Mouse (Mus musculus): ENCODE data around the gene Gas2l1. TPM values are rescaled to one million over a fixed set of nuclear protein-coding genes. Genes with fewer than 3 reads are reported as not detected.

The Gas2l1 gene
- polyA plus RNA-seq (2016; fragmentation: Nextera tagmentation; extraction: Ambion mirVana), result 27.0 and 34.4 TPM in 2 replicates

GRCm38 (mm10) chr11:5065056-5065821 is at the start of gene Gas2l1:
TSS of gene Gas2l1 (minus strand) at chr11:5065327.
- DNase-seq (ENCODE audit: low spot score), result peak; percentile 93
- peak within 1 kb of the TSS; percentile 86 for H3K27ac ChIP-seq
- peaks cover 43% of the 10 kb centered on the region for H3K4me1 ChIP-seq
- WGBS, result 1% methylated on average over 50 of the region's 50 CpGs
- H3K9me3 ChIP-seq, result peaks cover 2% of the 10 kb centered on the region; the same call in 1 of the 2 replicates
- peaks cover 45% of the 10 kb centered on the region for H3K27me3 ChIP-seq (ENCODE audit: insufficient read depth, poor library complexity, severe bottlenecking)
- peak within 1 kb of the TSS; percentile 77 for H3K4me3 ChIP-seq
- peaks cover 35% of the 10 kb centered on the region for H3K36me3 ChIP-seq

DNA sequence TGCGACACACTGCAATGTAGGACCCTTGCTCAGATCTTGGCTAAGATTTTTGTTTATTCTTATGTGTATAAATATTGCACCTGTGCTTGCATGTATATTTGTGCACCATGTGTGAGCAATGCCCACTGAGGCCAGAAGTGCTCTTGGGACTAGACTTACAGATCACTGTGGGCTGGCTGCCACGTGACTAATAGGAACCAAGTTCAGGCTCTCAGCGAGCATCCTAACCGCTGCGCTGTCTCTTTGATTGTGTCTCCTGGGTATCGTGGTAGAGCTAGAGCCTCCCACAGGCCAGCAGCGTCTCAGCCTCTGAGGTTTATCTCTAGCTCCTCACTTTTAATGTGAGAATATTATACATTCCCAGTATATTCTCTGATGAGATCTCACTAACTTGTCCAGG is 48.5 kb upstream of the Gas2l1 start:
- no peak for DNase-seq (ENCODE audit: low spot score)
- Histone ChIP-seq H3K9me3 (no peaks in the 10 kb centered on the region), H3K27me3 (ENCODE audit: insufficient read depth, poor library complexity, severe bottlenecking) (no peaks in the 10 kb centered on the region), H3K4me3 (no peak overlapping the region), H3K27ac (no peak overlapping the region), H3K4me1 (peaks cover 12% of the 10 kb centered on the region), H3K36me3 (no peaks in the 10 kb centered on the region)
- 75% methylated on average over 7 of the region's 7 CpGs for WGBS

GRCm38 (mm10) chr11:5109441-5109840 is 44.3 kb upstream of the Gas2l1 start:
- H3K4me3 ChIP-seq, result no peak overlapping the region
- DNase-seq (ENCODE audit: low spot score), result no peak
- H3K36me3 ChIP-seq, result peaks cover 10% of the 10 kb centered on the region; the same call in 1 of the 2 replicates
- peaks cover 9% of the 10 kb centered on the region for H3K4me1 ChIP-seq
- H3K9me3 ChIP-seq, result no peaks in the 10 kb centered on the region
- H3K27ac ChIP-seq, result no peak overlapping the region
- 56% methylated on average over 8 of the region's 8 CpGs for WGBS
- H3K27me3 ChIP-seq (ENCODE audit: insufficient read depth, poor library complexity, severe bottlenecking), result no peaks in the 10 kb centered on the region

DNA sequence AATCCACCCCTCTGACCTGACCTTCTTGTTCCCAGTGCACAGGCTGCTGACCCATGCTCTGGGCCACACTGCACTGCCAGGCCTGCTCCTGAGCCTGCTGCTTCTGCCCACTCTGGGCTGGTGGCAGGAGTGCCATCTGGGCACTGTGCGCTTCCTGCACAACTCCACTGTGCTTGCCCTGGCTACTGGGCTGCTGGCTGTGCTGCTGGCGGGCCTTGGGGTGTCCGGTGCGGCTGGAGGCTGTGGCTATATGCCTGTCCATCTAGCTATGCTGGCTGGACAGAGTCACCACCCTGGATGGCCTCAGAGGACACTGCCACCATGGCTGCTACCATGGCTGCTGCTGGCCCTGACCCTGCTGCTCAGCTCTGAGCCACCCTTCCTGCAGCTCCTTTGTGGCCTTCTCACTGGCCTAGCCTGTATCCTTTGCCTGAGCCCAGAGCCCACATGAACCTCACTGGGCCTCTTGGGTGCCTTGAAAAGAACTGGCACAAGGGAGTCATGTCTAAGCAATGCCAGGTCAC is 38.9 kb upstream of the Gas2l1 start:
- Histone ChIP-seq H3K27ac (0 out of 2 replicates have a peak overlapping the region, but pooled peaks have one; percentile 49), H3K27me3 (ENCODE audit: insufficient read depth, poor library complexity, severe bottlenecking) (no peaks in the 10 kb centered on the region), H3K4me1 (peaks cover 16% of the 10 kb centered on the region), H3K36me3 (peaks cover 31% of the 10 kb centered on the region), H3K4me3 (no peak overlapping the region), H3K9me3 (no peaks in the 10 kb centered on the region)
- DNase-seq (ENCODE audit: low spot score), result no peak
- WGBS, result 95% methylated on average over 4 of the region's 4 CpGs

GRCm38 (mm10) chr11:5102384-5102783 is 37.3 kb upstream of the Gas2l1 start:
- Histone ChIP-seq H3K4me3 (no peak overlapping the region), H3K9me3 (no peaks in the 10 kb centered on the region), H3K27me3 (ENCODE audit: insufficient read depth, poor library complexity, severe bottlenecking) (no peaks in the 10 kb centered on the region), H3K27ac (no peak overlapping the region), H3K4me1 (peaks cover 17% of the 10 kb centered on the region), H3K36me3 (peaks cover 31% of the 10 kb centered on the region)
- 81% methylated on average over 7 of the region's 7 CpGs for WGBS
- DNase-seq (ENCODE audit: low spot score), result no peak

DNA sequence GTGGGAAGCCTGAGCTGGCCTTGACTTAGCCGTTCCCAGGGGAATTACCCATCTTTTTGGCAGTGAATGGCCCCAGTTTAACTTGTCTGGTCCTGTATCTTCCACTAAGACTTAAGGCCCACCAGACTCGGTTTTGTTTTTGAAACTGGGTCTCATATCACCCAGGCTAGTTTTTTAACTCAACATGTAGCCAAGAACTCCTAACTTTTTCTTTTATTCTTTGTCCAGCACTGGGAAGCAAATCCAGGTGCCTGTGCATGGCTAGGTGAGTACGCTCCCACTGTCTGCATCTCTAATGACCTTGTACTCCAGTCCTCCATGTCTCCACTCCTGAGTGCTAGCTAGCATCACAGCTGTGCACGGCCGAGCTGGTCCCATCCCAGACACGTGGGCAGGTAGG is 36.5 kb upstream of the Gas2l1 start:
- Histone ChIP-seq H3K27me3 (ENCODE audit: insufficient read depth, poor library complexity, severe bottlenecking) (no peaks in the 10 kb centered on the region), H3K4me3 (no peak overlapping the region), H3K36me3 (peaks cover 31% of the 10 kb centered on the region), H3K27ac (no peak overlapping the region), H3K9me3 (no peaks in the 10 kb centered on the region), H3K4me1 (peaks cover 23% of the 10 kb centered on the region)
- 83% methylated on average over 6 of the region's 6 CpGs for WGBS
- DNase-seq (ENCODE audit: low spot score), result no peak

DNA sequence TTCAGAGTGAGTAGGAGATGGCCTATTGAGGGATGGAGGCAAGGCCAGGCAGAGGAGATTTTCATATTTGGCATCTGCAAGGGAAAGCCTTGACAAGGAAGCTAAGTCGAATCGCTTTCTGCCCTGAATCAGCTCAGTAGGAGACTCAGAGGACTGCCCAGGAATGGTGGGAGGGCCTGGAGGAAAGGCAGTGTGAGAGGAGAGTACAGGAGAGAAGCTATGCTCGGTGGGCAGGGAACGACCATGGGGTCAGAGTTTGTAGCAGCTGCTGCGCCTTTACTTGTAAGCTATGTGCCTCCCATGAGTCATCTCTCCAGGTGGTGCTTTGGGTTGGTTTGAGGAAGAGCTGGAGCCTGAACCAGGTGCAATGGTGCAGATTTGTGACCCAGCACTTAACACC is 35.7 kb upstream of the Gas2l1 start:
- WGBS, result 67% methylated on average over 5 of the region's 5 CpGs
- Histone ChIP-seq H3K36me3 (peaks cover 33% of the 10 kb centered on the region), H3K27me3 (ENCODE audit: insufficient read depth, poor library complexity, severe bottlenecking) (no peaks in the 10 kb centered on the region), H3K4me1 (peaks cover 27% of the 10 kb centered on the region), H3K9me3 (no peaks in the 10 kb centered on the region), H3K27ac (0 out of 2 replicates have a peak overlapping the region, but pooled peaks have one; percentile 100), H3K4me3 (peak overlapping the region; percentile 99)
- DNase-seq (ENCODE audit: low spot score), result no peak

GRCm38 (mm10) chr11:5100283-5100682 is 35.2 kb upstream of the Gas2l1 start:
- Histone ChIP-seq H3K4me1 (peaks cover 27% of the 10 kb centered on the region), H3K9me3 (no peaks in the 10 kb centered on the region), H3K27ac (peak overlapping the region; percentile 100), H3K27me3 (ENCODE audit: insufficient read depth, poor library complexity, severe bottlenecking) (no peaks in the 10 kb centered on the region), H3K36me3 (peaks cover 28% of the 10 kb centered on the region), H3K4me3 (peak overlapping the region; percentile 99)
- no peak for DNase-seq (ENCODE audit: low spot score)
- 3% methylated on average over 7 of the region's 7 CpGs for WGBS

- WGBS, result under 1% methylated on average over 31 of the region's 31 CpGs
These were observed 34.6 kb upstream of the Gas2l1 start for GRCm38 (mm10) chr11:5099576-5100183.

DNA sequence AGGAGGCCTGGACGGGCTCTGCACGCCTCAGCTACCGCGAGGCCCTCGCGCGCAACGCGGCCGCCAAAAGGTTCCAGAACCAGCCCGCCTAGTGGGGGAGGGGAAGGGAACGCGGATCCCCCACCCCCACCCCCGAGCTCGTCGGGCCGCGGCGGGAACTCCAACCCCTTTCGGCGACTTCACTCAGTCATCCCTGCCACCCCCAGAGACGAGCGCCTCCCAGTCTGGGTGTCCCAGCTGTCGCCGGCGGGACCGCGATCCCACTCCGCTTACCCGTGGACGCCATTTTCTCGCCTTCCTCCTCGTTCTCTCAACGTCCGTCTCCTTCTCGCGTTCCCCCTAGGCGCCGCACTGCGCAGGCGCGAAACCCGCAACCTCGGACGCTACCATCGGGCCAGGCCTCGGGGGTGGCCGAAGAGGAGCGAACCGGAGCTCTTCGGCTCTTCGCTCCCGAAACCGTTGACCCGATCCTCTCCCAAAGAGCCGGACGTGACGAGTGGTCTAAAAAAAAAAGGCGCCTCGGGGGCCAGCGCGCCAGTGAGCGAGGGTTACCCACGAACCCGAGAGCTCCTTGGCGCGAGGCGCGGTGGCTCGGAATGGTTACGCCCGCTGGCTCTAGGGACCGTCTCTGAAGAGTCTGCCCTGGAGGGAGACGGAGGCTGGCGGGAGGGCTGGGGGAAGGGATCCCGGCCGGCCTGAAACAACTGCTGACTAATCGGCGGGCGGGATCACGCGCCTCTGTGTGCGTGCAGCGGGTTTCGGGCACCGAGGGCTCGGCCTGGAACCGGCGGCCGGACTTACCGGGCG is 33.8 kb upstream of the Gas2l1 start, which contains the start of the genes Rhbdd3 and Ewsr1:
Gene Rhbdd3, plus strand, starts transcription at position 191 of the 807 bp plus-strand sequence.
Gene Ewsr1, minus strand, starts transcription at position 531 of the 807 bp plus-strand sequence.
- WGBS, result under 1% methylated on average over 92 of the region's 92 CpGs
- Histone ChIP-seq H3K4me1 (peaks cover 23% of the 10 kb centered on the region), H3K36me3 (peaks cover 22% of the 10 kb centered on the region), H3K27ac (peak within 1 kb of the TSS; percentile 100), H3K4me3 (peak within 1 kb of the TSS; percentile 99), H3K9me3 (no peaks in the 10 kb centered on the region), H3K27me3 (ENCODE audit: insufficient read depth, poor library complexity, severe bottlenecking) (no peaks in the 10 kb centered on the region)
- DNase-seq (ENCODE audit: low spot score), result peak; percentile 98

More at GRCm38 (mm10) chr11:5099576-5100183, 34.6 kb upstream of the Gas2l1 start:
- peak overlapping the region; percentile 100 for H3K27ac ChIP-seq
- DNase-seq (ENCODE audit: low spot score), result peak; percentile 95
- H3K27me3 ChIP-seq (ENCODE audit: insufficient read depth, poor library complexity, severe bottlenecking), result no peaks in the 10 kb centered on the region
- no peaks in the 10 kb centered on the region for H3K9me3 ChIP-seq
- H3K4me3 ChIP-seq, result peak overlapping the region; percentile 99
- peaks cover 27% of the 10 kb centered on the region for H3K4me1 ChIP-seq
- H3K36me3 ChIP-seq, result peaks cover 25% of the 10 kb centered on the region

GRCm38 (mm10) chr11:5098035-5098735 is 33.1 kb upstream of the Gas2l1 start:
- Histone ChIP-seq H3K4me3 (peak overlapping the region; percentile 99), H3K36me3 (peaks cover 21% of the 10 kb centered on the region), H3K27ac (peak overlapping the region; percentile 100), H3K9me3 (no peaks in the 10 kb centered on the region), H3K4me1 (peaks cover 22% of the 10 kb centered on the region), H3K27me3 (ENCODE audit: insufficient read depth, poor library complexity, severe bottlenecking) (no peaks in the 10 kb centered on the region)
- WGBS, result under 1% methylated on average over 44 of the region's 44 CpGs
- no peak for DNase-seq (ENCODE audit: low spot score)

- no peaks in the 10 kb centered on the region for H3K27me3 ChIP-seq (ENCODE audit: insufficient read depth, poor library complexity, severe bottlenecking)
- DNase-seq (ENCODE audit: low spot score), result no peak
- 70% methylated on average over 8 of the region's 8 CpGs for WGBS
- no peaks in the 10 kb centered on the region for H3K9me3 ChIP-seq
- peaks cover 28% of the 10 kb centered on the region for H3K36me3 ChIP-seq
- H3K27ac ChIP-seq, result no peak overlapping the region
- peaks cover 22% of the 10 kb centered on the region for H3K4me1 ChIP-seq
- peak overlapping the region; percentile 99 for H3K4me3 ChIP-seq
These were observed 31.4 kb upstream of the Gas2l1 start for GRCm38 (mm10) chr11:5096480-5097020.

Measured in heart, embryonic 10.5 days (tissue).